Mouse (Mus musculus) 3T3-L1 (cell line): ENCODE results near the gene Sytl1.

Experiments
- DNase-seq: peaks from one replicate; pipeline ENCODE4 v3.0.0-alpha.2; 2015; ENCODE audit warnings: low read depth, low spot score

Sytl1 gene

DNA sequence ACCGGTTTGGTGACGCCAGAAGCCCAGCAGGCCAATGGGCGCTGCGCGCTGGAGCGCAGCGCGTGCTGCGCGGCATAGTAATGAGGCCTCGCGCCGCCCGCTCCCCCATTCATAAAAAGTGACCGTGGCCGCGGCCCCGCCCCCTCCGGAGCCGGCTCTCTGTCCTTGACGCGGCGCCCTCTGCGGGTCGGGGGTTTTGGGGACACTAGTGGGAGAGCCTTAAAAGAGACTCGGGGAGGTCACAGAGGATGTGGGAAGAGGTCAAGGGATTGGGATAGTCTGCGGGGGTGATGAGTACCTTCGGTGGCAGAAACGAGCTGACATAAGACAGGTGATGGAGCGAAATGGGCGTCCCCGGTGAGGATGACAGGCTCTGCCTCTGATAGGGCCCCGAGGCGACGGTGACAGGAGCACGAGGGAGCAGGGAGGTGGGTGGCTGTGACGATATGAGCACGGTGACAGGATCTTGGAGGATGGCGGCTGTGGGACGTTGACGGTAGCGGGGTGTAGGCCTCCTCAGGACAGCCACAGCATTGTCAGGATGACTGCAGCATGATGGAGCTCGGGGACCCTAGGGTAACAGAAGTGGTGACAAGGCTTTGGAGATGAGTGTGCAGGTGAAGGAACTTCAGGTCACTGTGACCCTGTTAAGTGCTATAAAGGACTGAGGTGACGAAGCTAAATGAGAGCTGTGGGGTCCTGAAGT is 50.2 kb downstream of the Sytl1 start:
- no peak for DNase-seq

GRCm38 (mm10) chr4:133211751-133212561 is 51.0 kb downstream of the Sytl1 start, which contains the start of the genes Cd164l2 and Gpr3:
Cd164l2 (plus strand) TSS chr4:133212131.
Gpr3 (minus strand) TSS chr4:133212536.
- DNase-seq, result no peak

GRCm38 (mm10) chr4:133210788-133211390 is 52.0 kb downstream of the Sytl1 start:
- DNase-seq, result no peak

DNA sequence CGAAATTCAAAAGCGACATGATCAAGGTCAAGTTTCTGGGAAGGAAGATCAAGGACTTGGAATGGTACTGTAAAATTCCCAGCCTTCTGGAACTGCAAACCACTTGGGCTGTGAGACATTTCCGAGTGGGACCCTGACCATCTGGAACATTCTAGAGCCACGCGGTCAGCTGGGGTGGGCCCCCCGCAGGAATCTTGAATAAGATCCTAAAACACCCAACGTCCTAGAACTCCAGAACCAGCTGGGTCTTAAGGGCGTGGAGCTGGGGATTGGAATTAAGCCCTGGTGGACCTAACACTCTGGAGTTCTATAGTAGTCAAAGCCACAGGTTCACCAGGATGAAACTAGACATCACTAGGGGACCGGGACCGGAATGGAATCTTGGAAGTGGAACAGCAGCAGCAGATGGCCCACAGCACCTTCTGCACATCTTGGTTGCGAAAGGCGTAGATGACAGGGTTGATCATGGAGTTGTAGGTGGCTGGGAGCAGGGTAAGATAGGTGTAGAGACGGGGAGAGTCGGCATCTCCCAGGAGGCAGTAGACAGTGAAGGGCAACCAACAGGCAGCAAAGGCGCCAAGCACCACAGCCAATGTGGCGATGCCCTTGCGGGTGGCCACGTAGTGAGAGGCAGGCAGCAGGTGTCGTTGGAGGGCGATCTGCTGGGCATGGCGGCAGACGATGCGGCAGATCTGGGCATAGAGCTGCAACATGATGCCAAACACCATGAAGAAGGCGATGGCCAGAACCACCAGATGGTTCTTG is 52.7 kb downstream of the Sytl1 start:
- DNase-seq, result no peak

DNA sequence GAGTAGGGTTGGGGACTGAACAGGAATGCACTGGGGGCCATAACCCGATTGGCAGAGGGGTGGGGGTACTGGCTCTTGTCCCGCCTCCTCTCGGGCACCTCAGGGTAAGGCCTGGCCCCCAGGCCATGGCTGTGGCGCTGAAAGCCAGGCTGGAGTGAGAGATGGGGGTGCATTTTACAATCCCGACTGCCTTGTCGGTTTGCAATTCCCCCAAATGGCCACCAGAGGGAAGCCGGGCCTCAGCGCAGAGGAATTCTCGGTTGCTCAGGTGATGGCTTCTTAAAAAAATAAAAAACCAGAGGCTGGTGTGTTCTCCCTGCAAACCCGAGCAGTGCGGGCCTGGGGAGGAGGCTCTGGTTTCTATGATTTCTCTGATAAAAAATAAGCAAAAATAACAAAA is 53.5 kb downstream of the Sytl1 start:
- DNase-seq, result peak; percentile 75

DNA sequence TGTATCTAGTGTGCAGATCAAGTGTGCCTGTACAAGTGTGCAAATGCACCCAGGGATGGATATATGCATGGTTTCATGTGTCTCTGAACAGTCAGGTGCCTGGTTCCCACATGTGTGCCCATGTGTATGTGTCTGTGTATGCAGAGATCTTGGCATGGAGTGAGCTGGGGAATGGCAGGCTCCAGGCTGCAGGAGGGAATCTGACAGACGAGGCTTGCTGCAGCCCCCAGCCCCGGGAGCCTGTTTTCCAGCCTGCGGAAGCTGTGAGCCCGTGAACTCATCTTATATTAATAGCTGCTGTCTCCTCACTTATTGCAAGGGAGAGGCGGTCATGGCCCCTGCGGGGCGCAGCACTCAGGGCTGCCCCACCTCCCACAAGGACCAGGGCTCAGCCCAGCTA is 58.5 kb downstream of the Sytl1 start:
- no peak for DNase-seq

DNA sequence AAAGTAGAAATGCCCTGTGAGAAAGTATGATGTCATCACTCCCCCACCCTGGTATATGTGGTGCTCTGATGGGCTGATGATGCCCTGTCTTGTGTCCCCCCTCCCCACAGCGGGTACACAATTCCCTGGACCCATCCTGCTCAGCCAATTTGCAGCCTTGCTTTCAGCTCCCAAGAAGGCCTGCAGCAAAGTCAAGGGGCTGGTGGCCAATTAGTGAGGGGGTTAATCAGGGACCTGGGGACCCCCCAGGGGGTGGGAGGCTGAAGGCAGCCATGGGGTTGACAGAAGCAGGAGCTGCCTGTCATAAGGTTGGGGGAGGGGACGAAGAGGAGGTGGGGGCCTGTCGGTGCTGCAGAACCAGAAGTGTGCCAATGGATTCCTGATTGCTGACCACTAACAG is 59.3 kb downstream of the Sytl1 start:
- no peak for DNase-seq
